Mouse (Mus musculus) heart, embryonic 12.5 days (tissue): Measurements from ENCODE around the gene Cavin2. TPM values are rescaled to one million over a fixed set of nuclear protein-coding genes. Genes with fewer than 3 reads are reported as not detected.

Source experiments
- ATAC-seq: fragments of 200-750 bp; cut with Nextera tagmentation; 2 replicates; pipeline ENCODE4 v1.8.0; 2017; ENCODE audit warnings: moderate TSS enrichment, moderate library complexity; ENCODE audit not compliant: insufficient number of reproducible peaks, low FRiP score
- H3K27ac ChIP-seq: fragments of 300-500 bp; sonication (generic); 2 replicates; pipeline ENCODE4 v1.5.1; 2016; ENCODE audit warnings: mild to moderate bottlenecking, moderate library complexity; ENCODE audit not compliant: poor library complexity, severe bottlenecking
- H3K27me3 ChIP-seq: fragments of 300-500 bp; sonication (generic); replicated peaks from 2 replicates; pipeline ENCODE4 v1.6.1; 2016; ENCODE audit warnings: mild to moderate bottlenecking, moderate library complexity
- H3K36me3 ChIP-seq: fragments of 300-500 bp; sonication (generic); 2 replicates; pipeline ENCODE4 v1.6.1; 2016; ENCODE audit warnings: mild to moderate bottlenecking, moderate library complexity
- H3K4me1 ChIP-seq: fragments of 300-500 bp; sonication (generic); replicated peaks from 2 replicates; pipeline ENCODE4 v1.6.1; 2016; ENCODE audit warnings: mild to moderate bottlenecking
- H3K4me2 ChIP-seq: fragments of 300-500 bp; sonication (generic); 2 replicates; pipeline ENCODE4 v1.6.1; 2016; ENCODE audit warnings: mild to moderate bottlenecking, moderate library complexity
- H3K4me3 ChIP-seq: fragments of 300-500 bp; sonication (generic); 2 replicates; pipeline ENCODE4 v1.5.1; 2016; ENCODE audit warnings: mild to moderate bottlenecking
- H3K9ac ChIP-seq: fragments of 300-500 bp; sonication (generic); 2 replicates; pipeline ENCODE4 v1.6.1; 2016; ENCODE audit warnings: mild to moderate bottlenecking, moderate library complexity
- H3K9me3 ChIP-seq: fragments of 300-500 bp; sonication (generic); replicated peaks from 2 replicates; pipeline ENCODE4 v1.6.1; 2016; ENCODE audit warnings: mild to moderate bottlenecking, moderate library complexity
- WGBS: fragments of 180-500 bp; shearing (Covaris S2); methylation state at CpG from one replicate; pipeline ENCODE4 v1.1.7; 2016; 5-methylcytosine and 5-hydroxymethylcytosine counted together
- polyA plus RNA-seq: library from polyadenylated mRNA; unstranded; fragments of >200 nt; fragmentation: Nextera tagmentation; extraction: Ambion mirVana; gene quantifications from 2 replicates; pipeline ENCODE4 v1.2.1, GENCODE M21; 2016

The Cavin2 gene
- polyA plus RNA-seq, 1 experiment from 2014 or later = 131 TPM

DNA sequence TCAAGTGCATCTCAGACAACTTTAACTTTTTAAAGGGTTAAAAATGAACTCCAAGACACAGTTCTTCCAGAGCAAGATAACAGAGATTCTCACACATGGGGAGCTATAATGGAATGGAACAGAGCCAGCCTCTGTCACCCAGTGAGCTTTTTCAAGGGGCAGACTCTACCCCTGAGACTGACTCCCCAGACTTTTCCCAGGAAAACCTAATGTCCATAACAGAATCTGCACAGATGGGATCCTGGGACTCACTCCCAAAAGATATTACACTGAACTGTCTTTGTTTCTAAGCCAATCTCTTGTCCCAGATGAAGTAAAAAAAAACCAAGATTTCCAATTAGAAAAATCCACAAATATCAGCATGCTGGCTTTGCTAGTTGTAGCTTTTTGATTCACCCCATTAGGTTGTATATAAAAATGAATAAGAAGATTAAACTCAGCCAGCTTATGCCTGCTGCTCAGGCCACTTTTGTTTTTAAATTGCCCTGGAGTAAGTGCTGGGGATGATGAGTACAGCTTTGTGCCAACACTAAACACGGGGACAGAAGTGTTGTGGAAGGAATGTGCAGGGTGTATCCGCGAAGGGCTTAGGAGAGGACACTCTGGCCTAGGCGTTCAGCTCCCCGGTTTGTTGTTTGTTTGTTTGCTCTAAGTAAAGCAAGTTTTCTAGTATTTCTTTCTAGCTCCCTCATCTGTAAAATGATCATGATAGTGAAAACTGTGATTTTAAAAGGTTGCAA lies 18.6 kb upstream of the Cavin2 start:
- Histone ChIP-seq H3K4me1 (peaks cover 60% of the 10 kb centered on the region), H3K27ac (no peak overlapping the region), H3K4me2 (no peak overlapping the region), H3K36me3 (no peaks in the 10 kb centered on the region), H3K9me3 (no peaks in the 10 kb centered on the region), H3K27me3 (no peaks in the 10 kb centered on the region), H3K4me3 (no peak overlapping the region), H3K9ac (no peak overlapping the region)
- 48% methylated on average over 5 of the region's 5 CpGs for WGBS
- no peak for ATAC-seq

DNA sequence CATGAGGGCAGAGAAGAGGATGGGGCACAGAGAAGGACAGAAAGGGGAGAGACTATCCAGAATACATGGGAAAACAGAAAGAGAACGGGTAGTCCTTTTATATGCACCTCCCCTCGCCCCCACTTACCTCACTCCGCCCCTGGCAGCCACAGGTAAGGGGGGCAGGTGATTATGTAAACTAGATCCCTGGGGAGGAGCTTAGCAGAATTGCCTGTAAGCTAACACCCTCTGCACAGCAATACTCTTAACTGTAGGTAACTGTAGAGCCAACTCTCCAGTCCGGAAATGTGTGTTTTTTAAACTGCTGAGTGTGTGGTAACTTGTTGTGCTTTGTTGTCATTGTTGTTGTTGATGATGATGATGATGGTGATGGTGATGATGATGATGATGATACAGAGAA lies 17.1 kb upstream of the Cavin2 start:
- Histone ChIP-seq H3K4me1 (peaks cover 48% of the 10 kb centered on the region), H3K9me3 (no peaks in the 10 kb centered on the region), H3K27ac (no peak overlapping the region), H3K4me3 (no peak overlapping the region), H3K36me3 (no peaks in the 10 kb centered on the region), H3K9ac (no peak overlapping the region), H3K27me3 (no peaks in the 10 kb centered on the region), H3K4me2 (no peak overlapping the region)
- no peak for ATAC-seq
- WGBS = 65% methylated on average over 4 of the region's 4 CpGs

DNA sequence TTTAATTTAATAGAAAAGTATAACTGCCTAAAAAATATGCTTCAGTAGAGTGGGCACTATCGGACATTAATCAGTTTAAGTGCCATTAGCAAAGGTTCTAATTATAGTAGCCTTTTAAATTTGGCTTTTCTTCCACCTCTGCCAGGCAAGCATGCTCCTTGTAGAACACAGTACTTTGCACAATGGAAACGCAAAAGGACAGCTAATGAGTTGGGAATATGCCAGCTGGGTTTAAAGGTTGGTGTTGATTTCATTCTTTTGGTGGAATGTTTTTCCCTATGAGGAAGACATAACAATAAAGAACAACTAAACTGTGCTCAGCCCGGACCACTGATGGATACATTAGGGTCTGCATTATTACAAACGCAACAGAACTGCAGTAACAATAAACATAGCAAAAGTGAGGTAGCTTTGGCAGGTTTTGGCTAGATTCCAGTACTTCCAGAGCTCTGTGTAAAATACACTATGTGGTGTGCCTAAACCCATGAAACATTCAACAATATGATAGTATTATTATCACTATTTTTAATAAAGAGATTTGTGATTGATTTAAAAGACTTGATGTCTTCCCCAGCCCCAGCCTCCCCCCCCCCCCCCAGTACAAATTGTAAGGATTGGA lies 16.2 kb upstream of the Cavin2 start:
- no peak overlapping the region for H3K27ac ChIP-seq

DNA sequence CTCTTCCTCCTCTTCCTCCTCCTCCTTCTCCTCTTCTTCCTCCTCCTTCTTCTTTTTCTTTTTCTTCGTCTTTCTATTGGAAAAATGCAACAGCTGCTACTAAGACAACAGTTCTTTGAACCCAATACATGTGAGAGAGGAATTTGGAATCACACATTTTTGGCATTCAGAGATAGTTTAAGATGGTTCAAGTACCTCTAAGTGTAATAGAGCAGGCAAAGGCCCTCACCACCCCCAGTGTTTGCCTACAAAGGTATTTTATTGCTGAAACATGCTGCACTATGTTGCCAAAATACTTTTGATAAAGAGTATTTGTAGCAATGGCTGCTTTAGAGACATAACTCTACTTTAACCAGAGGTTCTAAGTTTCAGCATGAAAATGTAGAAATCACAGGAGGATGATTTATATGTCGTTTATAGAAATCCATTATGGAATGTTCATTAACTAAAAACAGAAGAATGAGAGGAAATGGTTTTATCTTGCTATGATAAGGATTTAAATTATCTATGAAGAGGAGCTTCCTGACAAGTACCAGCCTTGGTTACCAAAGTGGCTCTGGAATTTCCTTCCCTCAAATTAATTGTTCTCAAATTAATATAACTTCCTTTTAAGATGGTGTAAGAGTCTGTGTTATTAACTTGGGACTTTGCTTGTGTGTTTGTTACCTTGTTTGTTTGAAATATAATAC lies 10.9 kb upstream of the Cavin2 start:
- Histone ChIP-seq H3K27ac (no peak overlapping the region), H3K4me3 (no peak overlapping the region)
- WGBS = 47% methylated on average over 2 of the region's 2 CpGs

More for the DNA sequence above, 16.2 kb upstream of the Cavin2 start:
- H3K4me2 ChIP-seq = no peak overlapping the region
- H3K9me3 ChIP-seq = no peaks in the 10 kb centered on the region
- no peak overlapping the region for H3K9ac ChIP-seq
- H3K4me3 ChIP-seq = no peak overlapping the region
- H3K4me1 ChIP-seq = peaks cover 40% of the 10 kb centered on the region
- WGBS = 59% methylated on average over 4 of the region's 4 CpGs
- no peaks in the 10 kb centered on the region for H3K27me3 ChIP-seq
- ATAC-seq = no peak
- H3K36me3 ChIP-seq = no peaks in the 10 kb centered on the region

DNA sequence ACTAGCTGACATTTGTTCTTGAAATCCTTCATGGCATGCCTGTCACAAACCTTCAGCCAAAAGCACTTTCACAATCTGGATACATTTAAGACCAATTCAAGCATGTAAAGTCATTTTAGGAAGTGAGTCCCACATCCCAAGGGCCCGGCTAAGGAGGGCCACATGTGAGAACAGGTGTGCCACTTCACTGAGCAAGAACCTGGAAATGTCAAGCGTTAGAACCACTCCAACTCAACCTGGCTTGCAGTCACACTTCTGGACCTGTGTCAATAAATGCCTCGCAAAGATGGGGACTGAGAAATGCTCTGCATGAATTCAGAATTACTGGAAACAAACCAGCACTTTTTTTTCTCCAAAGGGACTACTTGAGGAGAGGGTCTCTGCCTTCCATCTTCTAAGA lies 725 bp upstream of the Cavin2 start:
- Histone ChIP-seq H3K27me3 (no peaks in the 10 kb centered on the region), H3K4me2 (peak overlapping the region; percentile 66), H3K9ac (no peak overlapping the region), H3K36me3 (no peaks in the 10 kb centered on the region), H3K4me1 (peaks cover 30% of the 10 kb centered on the region), H3K27ac (peak overlapping the region; percentile 98), H3K4me3 (peak overlapping the region; percentile 65; the same call in 1 of the 2 replicates), H3K9me3 (no peaks in the 10 kb centered on the region)
- no peak for ATAC-seq
- WGBS = 62% methylated on average over 3 of the region's 3 CpGs

More for the DNA sequence above, 10.9 kb upstream of the Cavin2 start:
- Histone ChIP-seq H3K4me2 (no peak overlapping the region), H3K27me3 (no peaks in the 10 kb centered on the region), H3K9me3 (no peaks in the 10 kb centered on the region), H3K4me1 (no peaks in the 10 kb centered on the region), H3K9ac (no peak overlapping the region), H3K36me3 (no peaks in the 10 kb centered on the region)
- ATAC-seq = no peak

DNA sequence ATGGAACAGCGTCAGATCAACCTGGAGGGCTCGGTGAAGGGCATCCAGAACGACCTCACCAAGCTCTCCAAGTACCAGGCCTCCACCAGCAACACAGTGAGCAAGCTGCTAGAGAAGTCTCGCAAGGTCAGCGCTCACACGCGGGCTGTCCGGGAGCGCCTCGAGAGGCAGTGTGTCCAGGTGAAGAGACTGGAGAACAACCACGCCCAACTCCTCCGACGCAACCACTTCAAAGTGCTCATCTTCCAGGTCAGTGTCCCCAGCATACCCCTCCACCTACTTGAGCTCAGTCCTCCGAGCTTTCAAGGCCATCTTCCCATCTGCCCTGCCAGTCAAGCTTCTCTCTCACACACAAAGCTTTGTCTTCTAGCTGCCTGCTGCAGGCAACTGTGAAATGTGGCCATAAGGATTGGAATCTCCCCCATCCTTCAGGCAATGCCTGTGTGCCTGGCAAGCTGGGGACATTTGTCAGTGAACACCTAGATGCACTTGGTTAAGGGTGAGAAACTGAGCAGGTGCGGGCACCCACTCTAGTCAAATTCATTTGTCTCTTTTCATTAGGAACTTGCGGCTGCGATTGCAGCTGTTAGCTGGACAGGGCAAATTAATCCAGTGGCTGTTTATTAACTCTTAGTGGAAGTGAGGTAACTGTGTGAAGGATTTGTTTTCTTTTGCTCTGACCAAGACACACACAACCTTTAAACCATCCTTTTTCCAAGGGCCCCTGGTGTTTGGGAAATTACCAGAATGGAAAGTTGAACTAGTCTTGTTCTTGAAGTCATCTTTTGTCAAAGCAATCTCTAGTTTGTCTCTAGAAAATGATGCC lies 907 bp downstream of the Cavin2 start:
- Histone ChIP-seq H3K4me3 (peak overlapping the region; percentile 65), H3K27ac (peak overlapping the region; percentile 98), H3K4me1 (peaks cover 30% of the 10 kb centered on the region), H3K36me3 (no peaks in the 10 kb centered on the region), H3K9me3 (no peaks in the 10 kb centered on the region), H3K4me2 (peak overlapping the region; percentile 66), H3K27me3 (no peaks in the 10 kb centered on the region), H3K9ac (peak overlapping the region; percentile 81)
- 53% methylated on average over 17 of the region's 17 CpGs for WGBS
- ATAC-seq = peak; percentile 69

DNA sequence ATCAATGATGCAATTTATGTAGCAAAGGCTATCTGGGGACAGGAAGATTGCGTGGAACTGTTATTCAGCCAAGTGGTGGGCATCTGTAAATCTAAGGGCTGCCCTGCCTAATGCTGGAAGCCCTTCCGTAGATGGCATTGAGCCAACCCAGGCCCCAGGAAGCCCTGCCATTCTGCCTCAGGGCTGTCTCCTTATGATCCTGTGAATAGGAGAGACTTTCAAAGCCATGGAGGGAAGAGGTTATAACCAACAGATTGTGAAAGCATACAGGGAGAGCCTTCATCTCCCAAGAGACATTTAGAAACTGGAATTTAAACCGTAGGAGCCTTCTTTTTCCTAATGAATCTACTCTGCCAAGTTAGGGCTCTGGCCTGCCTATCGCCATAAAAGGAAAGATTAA lies 1.7 kb downstream of the Cavin2 start:
- ATAC-seq = no peak
- H3K4me2 ChIP-seq = peak overlapping the region; percentile 66
- H3K4me1 ChIP-seq = peaks cover 30% of the 10 kb centered on the region
- peak overlapping the region; percentile 81 for H3K9ac ChIP-seq
- no peaks in the 10 kb centered on the region for H3K36me3 ChIP-seq
- peak overlapping the region; percentile 65 for H3K4me3 ChIP-seq
- H3K27ac ChIP-seq = peak overlapping the region; percentile 98
- H3K27me3 ChIP-seq = no peaks in the 10 kb centered on the region
- H3K9me3 ChIP-seq = no peaks in the 10 kb centered on the region
- 41% methylated on average over 4 of the region's 4 CpGs for WGBS

DNA sequence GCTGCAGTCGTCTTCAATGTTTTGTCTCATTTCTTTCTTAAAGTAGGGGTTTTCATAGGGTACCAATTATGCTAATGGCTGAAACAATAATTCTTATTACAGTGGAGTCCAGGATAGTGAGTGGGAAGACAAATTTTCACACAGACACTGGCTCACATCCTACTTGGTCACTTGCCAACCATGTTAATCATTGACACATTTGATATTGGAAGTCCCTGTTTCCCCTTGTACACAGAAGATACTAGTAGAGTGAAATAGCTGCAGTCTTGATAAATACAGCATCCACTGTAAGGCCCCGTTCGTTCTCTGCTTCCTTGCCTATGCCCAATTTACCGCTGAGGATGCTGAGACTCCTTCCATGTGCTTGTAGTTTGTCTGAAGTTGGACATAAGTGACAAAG lies 3.4 kb downstream of the Cavin2 start:
- H3K36me3 ChIP-seq = no peaks in the 10 kb centered on the region
- peak overlapping the region; percentile 57 for H3K27ac ChIP-seq
- H3K9me3 ChIP-seq = no peaks in the 10 kb centered on the region
- peak overlapping the region; percentile 59 for H3K4me2 ChIP-seq
- WGBS = 72% methylated on average over 4 of the region's 4 CpGs
- H3K4me1 ChIP-seq = peaks cover 30% of the 10 kb centered on the region
- no peaks in the 10 kb centered on the region for H3K27me3 ChIP-seq
- ATAC-seq = no peak
- H3K4me3 ChIP-seq = peak overlapping the region; percentile 40
- peak overlapping the region; percentile 47; the same call in 1 of the 2 replicates for H3K9ac ChIP-seq

DNA sequence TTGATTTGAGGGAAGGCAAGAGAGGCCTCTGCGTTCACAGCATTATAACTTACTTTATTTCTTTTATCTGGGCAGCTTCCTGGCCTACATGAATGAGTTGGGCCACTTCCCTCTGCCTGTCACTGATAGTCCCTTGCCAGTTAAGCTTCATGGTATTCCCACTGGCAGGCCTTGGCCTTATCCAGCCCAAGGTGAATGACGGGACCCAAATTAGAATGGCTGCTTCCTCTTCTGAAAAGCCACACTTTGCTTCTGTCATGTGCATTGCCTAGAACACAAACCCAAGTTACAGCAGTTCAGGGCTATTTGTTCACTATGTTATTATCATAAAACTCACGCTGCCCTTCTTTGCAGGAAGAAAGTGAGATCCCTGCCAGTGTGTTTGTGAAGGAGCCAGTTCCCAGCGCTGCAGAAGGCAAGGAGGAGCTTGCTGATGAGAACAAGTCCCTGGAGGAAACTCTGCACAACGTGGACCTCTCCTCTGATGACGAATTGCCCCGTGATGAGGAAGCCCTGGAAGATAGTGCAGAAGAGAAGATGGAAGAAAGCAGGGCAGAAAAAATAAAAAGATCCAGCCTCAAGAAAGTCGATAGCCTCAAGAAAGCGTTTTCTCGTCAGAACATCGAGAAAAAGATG lies 11.5 kb downstream of the Cavin2 start:
- Histone ChIP-seq H3K4me2 (no peak overlapping the region), H3K27ac (peak overlapping the region; percentile 36; the same call in 1 of the 2 replicates), H3K36me3 (peaks cover 30% of the 10 kb centered on the region), H3K9me3 (no peaks in the 10 kb centered on the region), H3K4me1 (peaks cover 19% of the 10 kb centered on the region; the same call in 1 of the 2 replicates), H3K27me3 (no peaks in the 10 kb centered on the region), H3K4me3 (no peak overlapping the region), H3K9ac (no peak overlapping the region)
- 53% methylated on average over 11 of the region's 11 CpGs for WGBS
- 0 out of 2 replicates have a peak, but pooled peaks have one; percentile 61 for ATAC-seq

DNA sequence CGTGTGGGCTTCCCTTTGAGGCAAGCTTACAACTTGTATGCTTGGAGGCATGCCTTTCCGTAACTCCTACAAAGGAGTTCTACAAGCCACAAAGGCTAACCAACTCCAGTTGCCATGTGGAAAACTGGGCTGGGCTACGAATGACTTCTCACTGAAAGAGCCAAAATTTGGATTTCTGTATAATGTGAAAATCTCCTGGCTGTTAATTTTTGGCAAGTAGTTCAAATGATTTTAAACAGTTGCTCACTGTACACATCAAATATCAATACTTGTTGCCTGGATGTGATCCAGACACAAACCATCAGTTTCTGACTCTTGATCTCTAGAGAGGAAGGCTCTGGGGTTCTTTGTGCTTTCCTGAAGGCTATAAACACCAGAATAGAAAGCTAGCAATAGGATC lies 18.1 kb downstream of the Cavin2 start:
- H3K4me3 ChIP-seq = no peak overlapping the region
- no peak overlapping the region for H3K4me2 ChIP-seq
- no peak overlapping the region for H3K9ac ChIP-seq
- H3K27me3 ChIP-seq = no peaks in the 10 kb centered on the region
- no peaks in the 10 kb centered on the region for H3K4me1 ChIP-seq
- ATAC-seq = no peak
- 75% methylated on average over 3 of the region's 3 CpGs for WGBS
- H3K36me3 ChIP-seq = peaks cover 2% of the 10 kb centered on the region; the same call in 1 of the 2 replicates
- no peaks in the 10 kb centered on the region for H3K9me3 ChIP-seq
- no peak overlapping the region for H3K27ac ChIP-seq
